Mouse (Mus musculus) heart, embryonic 13.5 days (tissue): ENCODE data around the gene Phf12. TPM values are rescaled to one million over a fixed set of nuclear protein-coding genes. Genes with fewer than 3 reads are reported as not detected.
"Not testable (repeated sequence)": the region's sequence is repeated elsewhere in the genome, so short reads cannot be mapped to it uniquely, and the experiment has no call there.

ENCODE experiments used
- ATAC-seq: fragments of 200-750 bp; cut with Nextera tagmentation; 2 replicates; pipeline ENCODE4 v1.8.0; 2017; ENCODE audit warnings: moderate TSS enrichment; ENCODE audit not compliant: insufficient number of reproducible peaks, low FRiP score, low TSS enrichment; ENCODE audit errors: extremely low read depth
- H3K27ac ChIP-seq: fragments of 300-500 bp; sonication (generic); replicated peaks from 2 replicates; pipeline ENCODE4 v1.5.1; 2015; ENCODE audit warnings: moderate library complexity, mild to moderate bottlenecking, inconsistent platforms
- H3K27me3 ChIP-seq: fragments of 300-500 bp; sonication (generic); replicated peaks from 2 replicates; pipeline ENCODE4 v1.6.1; 2015; ENCODE audit warnings: mild to moderate bottlenecking, inconsistent platforms
- H3K36me3 ChIP-seq: fragments of 300-500 bp; sonication (generic); 2 replicates; pipeline ENCODE4 v1.6.1; 2015; ENCODE audit warnings: mild to moderate bottlenecking, inconsistent platforms
- H3K4me1 ChIP-seq: fragments of 300-500 bp; sonication (generic); 2 replicates; pipeline ENCODE4 v1.6.1; 2015; ENCODE audit warnings: inconsistent platforms
- H3K4me2 ChIP-seq: fragments of 300-500 bp; sonication (generic); 2 replicates; pipeline ENCODE4 v1.6.1; 2015; ENCODE audit warnings: inconsistent platforms, mild to moderate bottlenecking, moderate library complexity
- H3K4me3 ChIP-seq: fragments of 300-500 bp; sonication (generic); 2 replicates; pipeline ENCODE4 v1.5.1; 2015; ENCODE audit warnings: moderate library complexity, mild to moderate bottlenecking, inconsistent platforms
- H3K9ac ChIP-seq: fragments of 300-500 bp; sonication (generic); 2 replicates; pipeline ENCODE4 v1.6.1; 2015; ENCODE audit warnings: inconsistent platforms, mild to moderate bottlenecking, moderate library complexity
- H3K9me3 ChIP-seq: fragments of 300-500 bp; sonication (generic); 2 replicates; pipeline ENCODE4 v1.6.1; 2016; ENCODE audit warnings: inconsistent platforms
- WGBS: fragments of 180-500 bp; shearing (Covaris S2); methylation state at CpG from one replicate; pipeline ENCODE4 v1.1.7; 2015; ENCODE audit warnings: mixed read lengths; 5-methylcytosine and 5-hydroxymethylcytosine counted together
- polyA plus RNA-seq: library from polyadenylated mRNA; unstranded; fragments of >200 nt; fragmentation: Nextera tagmentation; extraction: Ambion mirVana; gene quantifications from 2 replicates; pipeline ENCODE4 v1.2.1, GENCODE M21; 2015

Phf12 gene
- polyA plus RNA-seq, 1 experiment from 2014 or later, result 9.9 TPM

DNA sequence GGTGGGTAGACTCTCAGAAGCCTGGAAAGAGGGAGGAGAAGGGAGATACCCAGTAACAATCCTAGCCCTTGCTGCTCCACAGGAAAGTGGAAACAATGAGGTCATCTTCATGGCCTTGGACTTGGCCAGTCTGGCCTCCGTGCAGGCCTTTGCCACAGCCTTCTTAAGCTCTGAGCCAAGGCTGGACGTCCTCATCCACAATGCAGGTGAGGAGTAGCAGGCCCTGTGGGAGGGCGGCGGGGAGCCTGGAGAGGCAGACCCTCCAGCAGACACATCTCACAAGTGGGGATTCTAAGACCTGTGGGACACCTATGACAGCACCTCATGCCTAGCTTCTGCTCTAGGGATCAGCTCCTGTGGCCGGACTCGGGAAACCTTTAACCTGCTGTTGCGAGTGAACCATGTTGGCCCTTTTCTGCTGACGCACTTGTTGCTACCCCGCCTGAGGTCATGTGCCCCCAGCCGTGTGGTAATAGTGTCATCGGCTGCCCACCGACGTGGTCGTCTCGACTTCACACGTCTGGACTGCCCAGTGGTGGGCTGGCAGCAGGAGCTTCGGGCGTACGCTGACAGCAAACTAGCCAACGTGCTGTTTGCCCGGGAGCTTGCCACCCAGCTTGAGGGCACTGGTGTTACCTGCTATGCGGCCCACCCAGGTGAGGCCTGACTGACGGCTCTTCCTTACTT lies 51.5 kb downstream of the Phf12 start:
- H3K4me2 ChIP-seq, result no peak overlapping the region
- ATAC-seq, result no peak
- H3K36me3 ChIP-seq, result peaks cover 22% of the 10 kb centered on the region
- no peaks in the 10 kb centered on the region for H3K27me3 ChIP-seq
- H3K4me3 ChIP-seq, result no peak overlapping the region
- 88% methylated on average over 23 of the region's 23 CpGs for WGBS
- no peaks in the 10 kb centered on the region for H3K9me3 ChIP-seq
- H3K27ac ChIP-seq, result no peak overlapping the region
- H3K9ac ChIP-seq, result no peak overlapping the region
- peaks cover 45% of the 10 kb centered on the region for H3K4me1 ChIP-seq

DNA sequence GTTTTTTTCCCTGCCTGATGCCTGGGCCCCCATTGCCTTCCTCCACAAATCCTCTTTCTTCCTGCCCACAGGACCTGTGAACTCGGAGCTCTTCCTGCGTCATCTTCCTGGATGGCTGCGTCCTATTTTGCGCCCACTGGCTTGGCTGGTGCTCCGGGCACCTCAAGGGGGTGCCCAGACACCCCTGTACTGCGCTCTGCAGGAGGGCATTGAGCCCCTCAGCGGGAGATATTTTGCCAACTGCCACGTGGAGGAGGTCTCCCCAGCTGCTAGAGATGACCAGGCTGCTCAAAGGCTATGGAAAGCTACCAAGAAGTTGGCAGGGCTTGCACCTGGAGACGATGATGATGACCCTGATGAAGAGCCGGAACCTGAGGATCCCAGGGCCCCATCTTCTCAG lies 54.2 kb downstream of the Phf12 start:
- ATAC-seq, result no peak
- peaks cover 34% of the 10 kb centered on the region for H3K4me1 ChIP-seq
- WGBS, result 81% methylated on average over 10 of the region's 10 CpGs
- H3K27me3 ChIP-seq, result no peaks in the 10 kb centered on the region
- no peak overlapping the region for H3K4me2 ChIP-seq
- H3K36me3 ChIP-seq, result peaks cover 35% of the 10 kb centered on the region
- H3K4me3 ChIP-seq, result no peak overlapping the region
- H3K27ac ChIP-seq, result no peak overlapping the region
- no peaks in the 10 kb centered on the region for H3K9me3 ChIP-seq
- no peak overlapping the region for H3K9ac ChIP-seq

DNA sequence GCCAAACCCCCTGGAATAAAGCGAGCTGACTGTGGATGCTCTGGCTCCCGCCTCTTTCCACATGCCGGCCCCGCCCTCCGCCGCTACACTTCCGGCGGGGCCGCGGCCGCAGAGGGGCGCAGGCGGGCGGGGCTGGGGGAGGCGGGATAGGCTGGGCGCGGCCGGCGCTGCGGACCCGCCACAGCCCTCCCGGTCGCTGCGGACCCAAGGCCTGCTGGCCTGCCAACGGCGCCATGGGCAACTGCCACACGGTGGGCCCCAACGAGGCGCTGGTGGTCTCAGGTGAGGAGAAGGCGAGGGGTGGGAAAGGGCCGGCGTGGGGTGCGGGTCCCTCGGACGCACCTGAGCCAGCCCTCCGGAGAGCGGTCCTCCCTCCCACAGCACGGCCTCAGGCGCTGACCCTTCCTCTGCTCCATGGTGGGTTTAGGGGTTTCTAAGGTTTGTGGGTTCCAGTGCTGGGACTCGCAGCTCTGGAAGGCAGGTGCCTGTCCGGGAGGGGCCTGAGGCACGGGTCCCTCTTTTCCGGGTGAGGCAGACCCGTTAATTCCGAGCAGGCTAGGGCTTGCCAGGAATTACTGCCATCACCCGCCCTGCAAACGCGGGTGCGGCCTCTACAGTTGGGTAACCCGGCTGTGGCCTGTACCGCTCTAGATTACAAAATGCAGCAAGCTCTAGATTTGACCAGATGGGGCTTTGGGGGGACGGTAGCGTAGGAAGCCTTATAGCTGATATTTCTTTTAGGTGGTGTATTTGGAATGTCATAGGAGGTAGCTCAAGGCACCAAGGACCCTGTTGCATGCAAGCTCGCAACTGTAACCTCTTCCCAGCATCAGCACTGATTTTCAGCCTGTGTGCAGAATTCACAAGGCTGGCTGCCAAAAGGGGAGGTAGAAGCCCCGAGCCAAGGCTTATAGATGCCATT lies 55.5 kb downstream of the Phf12 start, which contains the start of gene Flot2:
Gene Flot2, plus strand, starts transcription at position 101 of the 922 bp plus-strand sequence.
- Histone ChIP-seq H3K9me3 (no peaks in the 10 kb centered on the region), H3K4me2 (peak within 1 kb of the TSS; percentile 76), H3K4me1 (peaks cover 27% of the 10 kb centered on the region), H3K27me3 (no peaks in the 10 kb centered on the region), H3K27ac (peak within 1 kb of the TSS; percentile 86), H3K4me3 (peak within 1 kb of the TSS; percentile 84), H3K9ac (peak within 1 kb of the TSS; percentile 92), H3K36me3 (peaks cover 45% of the 10 kb centered on the region)
- WGBS, result 1% methylated on average over 52 of the region's 55 CpGs
- peak; percentile 51; the same call in 1 of the 2 replicates for ATAC-seq

GRCm38 (mm10) chr11:78040878-78041277 lies 58.3 kb downstream of the Phf12 start:
- Histone ChIP-seq H3K27me3 (no peaks in the 10 kb centered on the region), H3K4me3 (no peak overlapping the region), H3K9ac (no peak overlapping the region), H3K9me3 (no peaks in the 10 kb centered on the region), H3K4me1 (peaks cover 40% of the 10 kb centered on the region), H3K36me3 (peaks cover 36% of the 10 kb centered on the region), H3K4me2 (no peak overlapping the region), H3K27ac (no peak overlapping the region)
- 78% methylated on average over 2 of the region's 2 CpGs for WGBS
- no peak for ATAC-seq

GRCm38 (mm10) chr11:78042290-78042870 lies 59.8 kb downstream of the Phf12 start:
- not testable (repeated sequence) for H3K9ac ChIP-seq, ATAC-seq, H3K27me3 ChIP-seq, H3K4me3 ChIP-seq, H3K9me3 ChIP-seq, H3K4me2 ChIP-seq, H3K27ac ChIP-seq
- 88% methylated on average over 4 of the region's 4 CpGs for WGBS
- peaks cover 33% of the 10 kb centered on the region for H3K4me1 ChIP-seq
- peaks cover 48% of the 10 kb centered on the region for H3K36me3 ChIP-seq

GRCm38 (mm10) chr11:78044758-78045251 lies 62.3 kb downstream of the Phf12 start:
- Histone ChIP-seq H3K4me3 (no peak overlapping the region), H3K4me1 (peaks cover 17% of the 10 kb centered on the region), H3K9ac (peak overlapping the region; percentile 20; the same call in 1 of the 2 replicates), H3K27me3 (no peaks in the 10 kb centered on the region), H3K36me3 (peaks cover 49% of the 10 kb centered on the region), H3K9me3 (no peaks in the 10 kb centered on the region), H3K27ac (peak overlapping the region; percentile 95), H3K4me2 (peak overlapping the region; percentile 30)
- 0 out of 2 replicates have a peak, but pooled peaks have one; percentile 51 for ATAC-seq
- 36% methylated on average over 5 of the region's 5 CpGs for WGBS

GRCm38 (mm10) chr11:78048637-78049036 lies 66.1 kb downstream of the Phf12 start:
- not testable (repeated sequence) for ATAC-seq, H3K9ac ChIP-seq, H3K9me3 ChIP-seq, H3K27ac ChIP-seq, H3K4me2 ChIP-seq, H3K4me3 ChIP-seq, H3K27me3 ChIP-seq
- Histone ChIP-seq H3K36me3 (peaks cover 48% of the 10 kb centered on the region), H3K4me1 (peaks cover 17% of the 10 kb centered on the region)
- 81% methylated on average over 3 of the region's 4 CpGs for WGBS

DNA sequence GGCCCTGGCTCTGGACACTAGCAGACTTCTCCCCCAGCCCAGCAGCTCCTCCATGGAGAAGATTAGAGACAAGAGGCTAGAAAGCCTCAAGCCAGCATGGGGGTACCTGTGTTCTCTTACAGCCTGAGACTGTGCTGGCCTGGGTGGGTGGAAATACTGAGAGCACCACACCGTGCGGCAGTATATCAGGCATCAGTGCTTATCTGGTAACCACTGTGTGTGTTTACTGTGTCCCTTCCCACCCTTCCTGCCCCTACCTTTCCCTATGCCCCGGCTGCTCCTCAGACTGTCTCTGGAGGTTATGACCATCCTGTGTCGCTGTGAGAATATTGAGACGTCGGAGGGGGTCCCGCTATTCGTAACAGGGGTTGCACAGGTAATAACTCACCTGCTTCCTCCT lies 70.5 kb downstream of the Phf12 start:
- Histone ChIP-seq H3K36me3 (peaks cover 77% of the 10 kb centered on the region), H3K9me3 (no peaks in the 10 kb centered on the region), H3K4me3 (no peak overlapping the region), H3K27me3 (no peaks in the 10 kb centered on the region), H3K9ac (no peak overlapping the region), H3K4me2 (no peak overlapping the region), H3K4me1 (no peaks in the 10 kb centered on the region), H3K27ac (no peak overlapping the region)
- 77% methylated on average over 8 of the region's 8 CpGs for WGBS
- no peak for ATAC-seq

GRCm38 (mm10) chr11:78056946-78057345 lies 74.4 kb downstream of the Phf12 start:
- Histone ChIP-seq H3K36me3 (peaks cover 72% of the 10 kb centered on the region), H3K4me1 (peaks cover 7% of the 10 kb centered on the region), H3K4me3 (no peak overlapping the region), H3K9me3 (no peaks in the 10 kb centered on the region), H3K4me2 (no peak overlapping the region), H3K9ac (no peak overlapping the region), H3K27me3 (no peaks in the 10 kb centered on the region), H3K27ac (no peak overlapping the region)
- 84% methylated on average over 8 of the region's 8 CpGs for WGBS
- no peak for ATAC-seq

DNA sequence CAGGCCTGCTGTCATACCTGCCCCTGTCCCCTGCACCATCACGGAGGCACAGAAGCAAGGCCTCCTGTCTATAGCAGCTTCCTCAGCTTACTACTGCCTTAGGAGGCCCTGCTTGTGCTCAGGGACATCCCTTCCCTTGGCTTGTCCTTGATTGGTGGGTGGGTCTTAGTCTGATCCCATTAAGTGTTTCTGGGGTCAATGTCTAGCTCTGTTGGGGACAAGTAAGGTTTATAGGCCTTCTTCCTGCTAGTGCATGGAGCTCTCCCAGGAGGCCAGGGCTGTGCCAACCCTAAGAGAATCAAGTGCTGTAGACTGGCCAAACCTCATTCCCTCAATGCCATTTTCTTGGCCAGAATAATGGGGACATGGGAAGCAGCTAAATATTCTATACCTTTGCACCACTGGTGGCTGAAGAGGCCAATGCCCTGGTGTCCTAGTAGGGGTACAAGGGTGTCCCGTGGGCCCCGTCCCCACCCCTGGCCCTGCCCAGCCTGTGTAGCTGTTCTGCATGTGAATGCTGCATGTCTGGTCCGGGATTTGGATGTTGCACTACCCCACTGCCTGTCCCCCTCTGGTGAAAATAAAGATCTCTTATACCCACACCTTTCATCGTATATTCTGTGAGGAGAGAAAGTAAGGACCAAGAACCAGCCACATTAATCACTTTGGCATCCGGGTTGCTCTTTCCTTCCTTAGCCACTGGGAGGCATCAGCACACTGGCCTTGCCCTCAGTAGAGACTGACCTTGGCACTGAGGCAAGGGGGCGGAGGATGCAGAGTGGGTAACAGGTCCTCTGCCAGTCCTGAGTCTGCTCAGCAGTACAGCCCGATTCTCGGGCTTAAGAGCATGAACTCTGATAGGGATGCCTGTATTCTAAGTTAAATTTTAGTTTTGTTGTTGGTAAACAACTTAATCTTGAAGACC lies 77.5 kb downstream of the Phf12 start:
- Histone ChIP-seq H3K36me3 (peaks cover 48% of the 10 kb centered on the region), H3K4me1 (peaks cover 7% of the 10 kb centered on the region), H3K27me3 (no peaks in the 10 kb centered on the region), H3K9ac (no peak overlapping the region), H3K27ac (no peak overlapping the region), H3K4me2 (no peak overlapping the region), H3K4me3 (no peak overlapping the region), H3K9me3 (no peaks in the 10 kb centered on the region)
- ATAC-seq, result peak; percentile 51; the same call in 1 of the 2 replicates
- 44% methylated on average over 9 of the region's 9 CpGs for WGBS
